Mouse (Mus musculus) adrenal gland, postnatal 36 days (tissue): ENCODE measurements at regions not wholly inside any gene's neighbourhood (a gene's known extent, or its start where the extent isn't known, plus 50 kb on each side); places are given as distances from the start of the nearest gene placed in this dataset.
"Not testable (repeated sequence)": the region's sequence is repeated elsewhere in the genome, so short reads cannot be mapped to it uniquely, and the experiment has no call there.

Experiments
- DNase-seq, 2 experiments: peaks; one replicate each; pipeline ENCODE4 v3.0.0; 2021; ENCODE audit warnings: mixed read lengths in 1 of 2

- no peak for DNase-seq
Observed at GRCm38 (mm10) chr7:69167456-69167855, 418.4 kb upstream of the Arrdc4 start.

- DNase-seq, result no peak
Observed at GRCm38 (mm10) chr7:69161916-69162315, 412.9 kb upstream of the Arrdc4 start.

GRCm38 (mm10) chr7:69142351-69142750 lies 393.3 kb upstream of the Arrdc4 start:
- DNase-seq, result no peak

GRCm38 (mm10) chr7:69133441-69133840 lies 384.4 kb upstream of the Arrdc4 start:
- no peak for DNase-seq

GRCm38 (mm10) chr7:69101770-69102169 lies 352.7 kb upstream of the Arrdc4 start:
- DNase-seq, result not testable (repeated sequence)

- DNase-seq, result no peak
Observed at GRCm38 (mm10) chr7:69097587-69098095, 348.6 kb upstream of the Arrdc4 start.

- no peak for DNase-seq
Observed at GRCm38 (mm10) chr7:69074780-69075179, 325.7 kb upstream of the Arrdc4 start.

- DNase-seq, result no peak
Observed at GRCm38 (mm10) chr7:69062994-69063393, 314.0 kb upstream of the Arrdc4 start.

GRCm38 (mm10) chr7:69062506-69062905 lies 313.5 kb upstream of the Arrdc4 start:
- DNase-seq, result no peak

GRCm38 (mm10) chr7:69062094-69062493 lies 313.1 kb upstream of the Arrdc4 start:
- DNase-seq, result no peak

GRCm38 (mm10) chr7:69061242-69061641 lies 312.2 kb upstream of the Arrdc4 start:
- no peak for DNase-seq

- no peak for DNase-seq
Observed at GRCm38 (mm10) chr7:69016575-69016974, 267.5 kb upstream of the Arrdc4 start.

GRCm38 (mm10) chr7:69015047-69015446 lies 266.0 kb upstream of the Arrdc4 start:
- no peak for DNase-seq

- DNase-seq, result no peak
Observed at GRCm38 (mm10) chr7:69007237-69007636, 258.2 kb upstream of the Arrdc4 start.

GRCm38 (mm10) chr7:68988061-68988460 lies 239.0 kb upstream of the Arrdc4 start:
- no peak for DNase-seq

GRCm38 (mm10) chr7:68983937-68984336 lies 234.9 kb upstream of the Arrdc4 start:
- no peak for DNase-seq

- DNase-seq, result no peak
Observed at GRCm38 (mm10) chr7:68982914-68983502, 234.0 kb upstream of the Arrdc4 start.

- DNase-seq, result no peak
Observed at GRCm38 (mm10) chr7:68978576-68978975, 229.5 kb upstream of the Arrdc4 start.

- peak; percentile 24 to 50 for DNase-seq
Observed at GRCm38 (mm10) chr7:68976813-68977752, 228.0 kb upstream of the Arrdc4 start.

- DNase-seq, result no peak
Observed at GRCm38 (mm10) chr7:68975956-68976355, 226.9 kb upstream of the Arrdc4 start.

- no peak for DNase-seq
Observed at GRCm38 (mm10) chr7:68975580-68975894, 226.5 kb upstream of the Arrdc4 start.

- no peak for DNase-seq
Observed at GRCm38 (mm10) chr7:68974761-68975579, 225.9 kb upstream of the Arrdc4 start.
